Mouse (Mus musculus): ENCODE measurements around the gene Ncam2.

The Ncam2 gene

DNA sequence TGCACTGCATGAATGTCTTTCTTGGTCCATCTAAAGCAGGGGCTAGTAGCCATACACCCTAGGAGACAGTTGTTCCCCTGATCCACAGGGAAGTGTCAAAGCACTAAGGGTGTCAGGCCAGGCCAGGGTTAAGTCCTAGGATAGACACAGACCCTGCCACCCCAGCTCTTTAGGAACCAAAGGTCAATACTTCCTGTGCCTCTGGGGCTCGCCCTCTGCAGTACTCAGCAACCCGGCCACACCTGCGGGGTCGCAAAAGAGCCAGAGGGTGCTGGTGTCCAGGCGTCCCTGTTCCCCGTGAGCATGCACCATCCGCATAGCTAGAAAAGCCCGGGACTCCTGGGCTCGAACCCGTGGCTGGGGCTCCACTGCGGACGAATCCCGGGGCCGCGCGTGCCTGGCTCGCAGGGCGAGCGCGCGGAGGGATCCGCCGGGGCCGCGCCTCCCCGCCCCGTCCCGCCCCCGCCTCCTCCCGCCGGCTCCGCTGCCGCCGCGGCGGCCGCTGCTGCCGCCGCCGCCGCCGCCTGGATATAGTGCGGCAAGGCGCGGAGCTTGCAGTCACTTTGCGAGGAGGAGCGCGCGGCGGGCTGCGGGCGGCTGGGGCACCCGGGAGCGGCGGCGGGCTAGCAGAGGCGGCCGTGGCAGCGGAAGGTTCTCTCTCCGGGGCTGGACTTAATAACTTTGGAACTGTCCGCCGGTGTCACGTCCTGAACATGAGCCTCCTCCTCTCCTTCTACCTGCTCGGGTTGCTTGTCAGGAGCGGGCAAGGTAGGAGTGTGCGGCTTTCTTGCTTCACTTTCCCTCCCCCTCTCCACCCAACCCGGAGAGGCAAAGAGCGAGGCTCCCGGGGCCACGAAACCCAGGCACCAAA, at the start of gene Ncam2:
TSS of gene Ncam2 (plus strand) at position 497 of the 871 bp plus-strand sequence.
- DNase-seq, result peak; percentile 87 to 88

DNA sequence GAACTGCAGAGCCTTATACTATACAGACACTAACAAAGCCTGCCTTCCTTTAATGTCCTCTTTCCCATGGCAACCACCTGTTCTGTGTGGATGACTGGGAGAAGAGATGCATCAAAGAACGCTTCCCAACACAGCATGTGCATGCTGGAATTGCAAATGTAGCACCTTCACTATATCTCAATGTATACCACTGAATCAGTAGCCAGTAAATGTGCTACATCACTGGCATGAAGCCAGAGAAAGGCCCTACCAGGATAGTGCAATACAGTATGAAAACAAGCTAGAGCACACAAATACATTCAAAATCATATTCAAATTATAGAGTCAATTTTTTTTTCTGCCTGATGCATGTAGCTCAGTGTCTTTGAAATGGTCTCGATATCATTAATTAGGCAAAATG, 29.7 kb upstream of the Ncam2 start:
- no peak for DNase-seq

DNA sequence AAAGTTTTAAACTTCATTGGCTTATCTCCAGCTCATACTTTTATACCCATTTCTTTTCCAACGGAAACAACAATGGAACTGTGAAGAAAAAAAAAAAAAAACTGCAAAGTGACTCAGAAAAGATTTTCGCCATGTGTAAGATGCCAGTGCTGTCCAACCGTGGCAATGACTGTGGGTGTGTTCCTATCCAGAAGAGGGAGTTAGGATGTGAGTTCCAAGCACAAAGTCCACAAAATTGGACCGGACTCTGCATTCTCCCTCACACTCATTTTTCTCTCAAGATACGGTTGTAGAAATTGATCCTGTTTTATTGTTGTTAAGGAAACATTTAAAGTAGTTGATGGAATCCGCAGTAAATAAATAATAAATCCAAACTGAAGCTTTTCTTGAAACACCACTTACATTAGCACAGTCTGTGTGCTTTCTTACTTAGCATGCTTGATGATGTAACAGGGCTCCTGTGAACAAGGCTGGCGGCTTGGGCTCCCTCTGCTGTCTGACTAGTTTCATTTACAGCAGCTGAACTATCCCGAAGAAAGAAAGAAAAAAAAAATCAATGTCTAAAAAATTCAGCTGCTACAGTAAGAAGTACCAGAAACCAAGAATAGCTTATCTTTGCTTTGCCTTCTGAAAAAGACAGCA, 25.1 kb upstream of the Ncam2 start:
- DNase-seq, result peak; percentile 77 to 78

DNA sequence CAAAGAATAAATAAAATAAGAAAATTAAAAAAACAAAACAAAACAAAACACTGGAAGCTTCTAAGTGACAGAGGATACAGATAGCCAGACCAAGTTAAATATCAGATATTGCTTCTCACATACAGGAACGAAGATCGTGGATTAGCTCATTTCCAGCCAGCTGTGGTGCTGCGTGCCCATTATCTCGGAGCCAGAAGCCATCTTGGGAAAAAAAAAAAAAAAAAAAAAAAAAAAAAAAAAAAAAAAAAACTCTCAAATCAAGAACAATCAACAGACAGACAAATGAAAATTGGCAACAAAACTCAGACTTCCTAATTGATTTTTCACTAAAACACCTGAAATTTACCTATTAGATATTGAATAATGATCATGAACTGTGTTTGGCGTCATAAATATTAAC, 20.7 kb upstream of the Ncam2 start:
- DNase-seq, result no peak

DNA sequence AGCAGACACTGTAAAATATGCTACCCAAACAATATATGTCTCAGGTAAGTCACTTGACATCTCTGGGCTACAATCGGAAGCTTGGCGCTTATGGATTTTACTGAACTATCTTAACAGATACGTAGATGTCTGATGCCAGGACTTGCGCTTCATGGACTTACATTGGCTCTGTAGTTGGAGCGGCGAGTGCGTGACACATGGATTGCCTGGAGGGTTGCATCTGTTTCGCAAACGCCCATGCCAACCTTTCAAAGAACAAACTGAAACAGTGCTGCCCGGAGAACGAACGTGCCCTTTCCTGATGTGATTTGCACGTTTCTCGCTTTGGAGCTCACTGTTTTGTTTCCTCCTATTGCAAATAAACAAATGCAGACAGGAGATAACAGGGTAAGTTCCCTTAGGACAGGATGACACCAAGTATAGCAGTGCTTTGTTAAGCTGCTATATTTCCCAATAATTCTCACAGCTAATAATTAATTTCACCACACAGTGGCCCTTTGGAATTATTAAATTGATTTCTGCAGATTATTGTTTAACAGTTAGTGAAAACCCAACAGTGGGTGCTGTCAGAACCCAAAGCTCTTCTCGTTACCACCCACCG, 12.8 kb upstream of the Ncam2 start:
- DNase-seq, result peak; percentile 60 to 77

DNA sequence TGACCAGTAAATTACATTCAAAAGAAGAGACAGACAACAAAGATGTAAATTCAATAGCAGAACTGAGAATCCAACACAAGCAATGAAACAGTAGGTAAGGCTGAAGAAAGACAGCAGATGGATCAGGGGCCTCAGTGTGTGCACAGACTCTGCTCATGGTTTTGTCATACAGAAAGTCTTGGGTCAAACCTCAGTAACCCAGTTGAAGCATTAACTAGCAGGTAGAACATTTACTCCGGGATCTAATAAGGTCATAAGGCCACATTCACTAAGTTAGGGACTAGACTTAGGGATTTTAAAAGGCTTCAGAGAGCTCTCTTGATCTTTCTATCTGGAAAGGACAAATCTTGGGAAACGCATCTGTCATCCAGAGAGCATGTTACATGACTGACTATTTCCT, 8.9 kb upstream of the Ncam2 start:
- DNase-seq, result no peak

DNA sequence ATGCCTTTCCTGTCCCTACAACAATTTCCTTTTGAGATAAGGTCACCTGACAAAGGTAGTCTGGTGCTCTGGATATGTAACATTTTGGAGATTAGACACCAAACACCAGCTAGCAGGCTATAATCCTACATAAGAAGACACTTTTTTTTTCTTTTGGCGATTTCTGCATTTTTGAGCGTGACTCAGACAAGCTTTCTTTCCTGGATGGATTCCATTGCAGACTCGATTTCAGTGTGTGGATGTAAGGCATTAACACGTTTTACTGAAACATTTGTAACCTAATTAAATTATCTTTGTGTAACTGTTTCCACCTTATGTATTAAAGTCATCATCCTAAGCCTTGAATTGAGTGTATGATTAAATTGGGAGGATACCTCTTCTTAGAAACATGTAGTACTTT, 7.9 kb upstream of the Ncam2 start:
- DNase-seq, result no peak

DNA sequence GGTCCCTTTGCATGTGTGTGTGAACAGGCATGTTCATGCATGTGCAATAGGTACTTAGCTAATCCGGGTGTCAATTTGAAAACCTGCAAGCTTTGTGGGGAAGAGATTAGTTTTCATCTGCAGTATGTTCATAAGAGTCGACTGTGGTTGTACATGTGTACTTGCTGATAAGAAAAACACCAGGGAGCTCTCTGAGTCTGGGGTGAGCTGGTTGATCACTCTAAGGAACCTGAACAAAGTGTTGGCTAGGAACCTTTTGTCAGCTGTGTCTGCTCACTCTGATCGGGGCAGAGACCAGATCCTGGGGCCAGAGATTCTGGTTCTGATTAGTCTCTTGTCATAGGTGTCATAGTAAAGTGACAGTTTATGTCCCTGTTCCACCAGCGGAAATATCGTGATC, 1.0 kb upstream of the Ncam2 start:
- DNase-seq, result no peak

DNA sequence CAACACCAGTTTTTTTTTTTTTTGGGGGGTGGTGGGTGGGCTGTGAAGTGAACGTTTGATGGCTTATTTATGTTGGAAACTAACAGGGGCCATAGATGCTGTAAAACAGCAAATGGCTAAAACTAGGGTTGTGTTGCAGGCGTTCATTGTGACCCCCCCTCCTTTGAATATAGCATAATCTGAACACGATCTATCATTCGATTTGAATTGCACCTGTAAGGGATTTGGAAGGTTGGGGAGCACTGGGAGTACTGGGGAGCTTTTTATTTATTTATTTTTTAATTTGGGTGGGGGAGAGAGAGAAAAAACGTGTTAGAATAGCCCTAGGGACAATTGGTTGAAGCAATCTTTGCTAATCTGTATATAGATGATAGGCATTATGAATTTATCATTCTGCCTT, 974 bp downstream of the Ncam2 start:
- DNase-seq, result peak; percentile 4 to 13

DNA sequence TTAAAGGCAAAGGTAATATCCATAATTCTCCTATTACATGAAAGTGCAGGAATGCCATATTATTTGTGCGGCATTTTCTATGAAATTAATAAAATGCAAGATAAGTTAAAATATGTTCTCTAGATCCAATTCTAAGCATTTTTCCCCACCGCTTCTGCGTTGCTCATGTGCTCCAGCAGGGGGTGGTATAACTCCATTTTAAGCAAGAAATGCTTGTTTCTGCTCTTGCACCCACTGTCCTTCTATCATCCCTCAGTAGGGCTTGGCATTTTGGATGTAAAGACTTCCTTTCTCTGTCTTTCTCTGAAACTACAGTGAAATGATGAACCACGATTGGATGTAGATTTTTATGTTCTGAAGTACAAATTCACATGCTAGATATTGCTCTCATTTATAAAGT, 1.5 kb downstream of the Ncam2 start:
- DNase-seq, result peak; percentile 81 to 87

DNA sequence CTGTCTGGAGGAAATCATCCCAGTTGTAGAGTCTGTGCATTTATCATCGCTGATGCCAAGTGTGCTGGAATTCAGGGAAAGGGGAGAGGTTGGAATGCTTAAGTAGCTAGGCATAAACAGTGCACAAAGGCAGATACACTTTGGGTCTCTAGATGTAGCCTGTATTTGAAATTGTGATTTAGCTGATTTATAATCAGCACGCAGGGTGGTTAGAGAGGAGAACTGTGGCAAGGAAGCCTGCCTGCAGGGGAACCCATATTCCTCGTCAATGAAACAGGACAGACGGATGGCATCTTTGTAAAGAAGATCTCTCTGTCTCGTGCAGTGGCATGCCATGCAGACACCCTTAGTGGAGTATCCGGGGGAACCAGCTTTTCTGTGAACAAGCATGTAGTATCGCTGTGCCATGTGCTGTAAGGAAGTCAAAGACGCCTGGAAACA, 2.2 kb downstream of the Ncam2 start:
- DNase-seq, result peak; percentile 21 to 24

DNA sequence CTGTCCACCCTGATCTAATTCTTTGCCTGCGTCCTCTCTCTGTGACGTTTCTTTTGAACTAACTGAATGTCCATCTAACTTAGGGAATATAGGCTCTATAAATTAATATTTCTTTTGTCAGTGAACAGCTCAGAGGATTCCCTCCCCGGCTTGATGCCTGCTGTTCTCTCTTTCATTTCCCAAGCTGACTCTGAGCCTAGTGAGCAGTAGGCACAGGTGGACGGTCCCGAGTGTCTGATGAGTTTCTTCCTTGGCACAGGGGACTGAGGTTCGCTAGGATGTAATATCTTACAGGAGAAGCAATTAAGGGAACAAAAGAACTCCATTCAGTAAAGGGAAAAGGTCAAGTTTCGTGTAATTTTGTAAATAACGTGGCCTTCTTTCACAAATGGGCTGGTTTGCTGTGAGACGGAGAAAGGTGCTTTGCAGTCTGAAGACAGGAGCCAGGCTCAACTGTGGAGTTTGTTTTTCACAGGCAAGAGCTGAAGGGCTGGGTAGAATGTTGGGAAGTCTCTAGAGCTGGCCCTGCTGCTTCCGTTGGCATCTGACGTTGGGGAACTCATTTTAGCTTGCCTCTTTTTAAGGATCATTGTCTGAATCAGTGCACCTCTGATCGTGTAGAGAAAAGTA, 4.0 kb downstream of the Ncam2 start:
- peak; percentile 10 to 11 for DNase-seq

DNA sequence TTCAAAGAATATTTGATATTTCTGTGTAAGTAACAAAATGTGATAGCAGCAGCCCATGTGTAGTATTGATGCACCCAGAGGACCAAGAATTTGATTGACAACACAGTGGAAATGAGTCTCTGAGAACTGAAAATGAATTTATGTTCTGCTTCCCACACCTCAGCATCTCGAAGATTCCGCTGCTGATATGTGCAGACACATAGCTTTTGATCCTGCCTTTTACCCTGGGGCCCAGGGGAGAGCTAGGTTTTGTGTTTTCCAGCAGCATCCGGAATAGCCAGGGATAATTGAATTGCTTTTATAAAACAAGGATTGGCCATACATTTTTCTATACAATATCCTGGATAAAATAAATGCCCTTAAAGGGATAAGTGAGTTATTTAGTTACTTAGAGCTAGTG, 20.7 kb downstream of the Ncam2 start:
- no peak for DNase-seq

DNA sequence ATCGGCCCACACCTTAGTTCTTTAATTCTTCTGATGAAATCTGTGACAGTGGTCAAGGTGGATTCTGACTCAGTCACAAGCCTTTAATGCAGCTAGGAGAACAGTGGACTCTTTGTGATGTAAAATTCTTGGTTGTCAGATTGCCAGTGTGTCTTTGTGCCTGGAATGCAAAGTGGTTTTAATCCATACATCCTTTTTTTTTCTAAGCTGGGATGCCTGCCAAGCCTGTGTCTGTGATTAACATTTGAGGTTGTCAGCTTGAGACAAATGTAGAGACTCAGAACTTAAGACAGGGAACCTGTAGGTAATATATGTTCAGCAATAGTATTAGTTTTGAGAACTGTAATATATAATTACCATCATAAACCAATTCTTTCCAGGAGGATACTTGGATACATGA, 23.3 kb downstream of the Ncam2 start:
- peak; percentile 7 to 13 for DNase-seq

DNA sequence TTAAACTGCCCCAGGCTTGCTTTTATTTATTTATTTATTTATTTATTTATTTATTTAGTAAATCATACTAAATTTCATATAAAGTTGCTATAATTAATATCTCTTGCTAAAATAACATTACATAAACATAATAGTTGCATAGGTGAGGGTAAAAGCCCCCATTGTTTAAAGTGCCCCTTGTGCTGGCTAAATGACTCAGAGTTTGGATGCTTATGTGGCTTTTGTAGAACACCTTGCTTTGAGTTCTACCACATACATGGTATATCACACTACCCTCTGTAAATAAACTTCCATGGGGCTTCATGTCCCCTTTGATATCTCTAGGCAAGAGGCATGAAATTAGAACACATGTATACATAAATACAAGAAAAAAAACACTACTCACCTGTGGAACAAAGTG, 23.8 kb downstream of the Ncam2 start:
- no peak for DNase-seq

DNA sequence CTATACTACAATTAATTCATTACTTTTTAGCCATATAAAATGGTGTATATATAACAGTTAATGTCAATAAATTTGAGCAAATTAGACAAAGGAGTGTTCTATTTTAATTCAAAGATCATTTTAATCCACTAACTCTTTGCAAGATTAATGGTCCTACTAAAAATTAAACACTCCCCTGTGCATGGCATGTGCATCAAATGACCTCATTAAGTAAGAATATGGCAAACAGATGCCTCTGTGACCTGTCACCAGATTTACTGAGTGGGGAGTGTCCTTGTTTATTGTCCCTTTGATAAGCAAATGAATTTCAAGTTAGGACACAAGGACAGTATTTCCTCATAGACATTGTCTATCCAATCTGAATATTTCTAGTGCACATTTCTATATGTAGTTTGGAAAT, 54.4 kb downstream of the Ncam2 start:
- no peak for DNase-seq

DNA sequence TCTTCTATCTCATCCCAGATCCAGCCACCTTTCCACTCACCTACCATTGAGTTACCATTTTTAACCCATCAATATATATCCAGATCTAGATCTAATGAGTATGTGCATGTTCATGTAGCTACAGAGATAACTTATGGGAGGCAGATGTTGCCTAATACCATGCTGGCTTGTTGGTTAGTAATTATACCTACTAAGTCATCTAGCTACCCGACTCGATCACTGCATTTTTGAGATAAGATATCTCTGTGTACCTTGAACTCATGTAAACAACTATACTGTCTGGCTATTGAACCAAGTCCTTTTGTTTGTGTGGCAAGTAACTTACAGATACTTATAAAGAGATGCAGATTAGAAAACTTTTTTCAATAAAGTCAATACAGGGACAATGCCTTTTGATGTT, 59.9 kb downstream of the Ncam2 start:
- DNase-seq, result no peak

DNA sequence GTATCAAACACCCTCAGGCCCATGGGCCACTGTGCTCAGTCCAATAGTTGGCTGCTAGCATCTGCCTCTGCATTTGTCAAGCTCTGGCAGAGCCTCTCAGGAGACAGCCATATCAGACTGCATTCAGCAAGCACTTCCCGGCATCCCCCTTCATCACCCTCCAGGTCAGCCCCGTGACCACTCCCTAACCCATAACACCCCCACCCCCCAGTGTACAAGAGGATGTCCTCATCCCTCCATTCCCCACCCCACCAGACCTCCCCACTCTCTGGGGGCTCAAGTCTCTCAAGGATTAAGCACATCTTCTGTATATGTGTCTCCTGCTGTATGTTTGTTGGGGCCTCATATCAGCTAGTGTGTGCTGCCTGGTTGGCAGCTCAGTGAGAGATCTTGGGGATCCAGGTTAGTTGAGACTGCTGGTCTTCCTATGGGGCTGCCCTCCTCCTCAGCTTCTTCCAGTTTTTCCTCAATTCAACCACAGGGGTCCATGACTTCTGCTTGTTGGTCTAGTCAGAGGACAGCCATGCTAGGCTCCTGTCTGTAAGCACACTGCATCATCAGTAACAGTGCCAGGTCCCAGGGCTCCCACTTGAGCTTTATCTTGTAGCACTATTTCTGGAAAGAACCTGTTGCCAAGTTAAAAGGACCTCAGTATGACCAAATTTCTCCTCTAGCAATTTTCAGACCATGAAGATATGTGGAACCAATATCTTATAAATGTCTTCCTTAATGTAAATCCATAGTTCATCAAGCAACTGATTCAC, 73.3 kb downstream of the Ncam2 start:
- no peak for DNase-seq

DNA sequence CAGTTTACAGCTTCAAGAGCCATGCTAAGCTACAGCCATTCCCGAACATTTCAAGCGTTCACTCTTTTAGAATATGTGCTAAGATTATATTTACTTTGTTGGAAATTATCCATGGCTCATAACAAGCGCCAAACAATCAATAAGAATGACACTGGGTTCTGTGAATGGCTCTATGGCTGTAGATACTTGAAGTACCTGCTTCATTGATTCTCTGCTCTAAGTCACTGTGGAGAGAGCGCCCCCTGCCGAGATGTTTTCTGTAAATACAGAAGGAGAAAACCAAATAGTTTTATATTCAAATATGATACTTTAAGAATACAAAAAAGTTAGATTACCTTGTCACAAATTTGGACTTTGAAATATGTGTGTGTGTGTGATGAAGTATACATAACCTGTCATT, 83.7 kb downstream of the Ncam2 start:
- DNase-seq, result peak; percentile 81 to 82

DNA sequence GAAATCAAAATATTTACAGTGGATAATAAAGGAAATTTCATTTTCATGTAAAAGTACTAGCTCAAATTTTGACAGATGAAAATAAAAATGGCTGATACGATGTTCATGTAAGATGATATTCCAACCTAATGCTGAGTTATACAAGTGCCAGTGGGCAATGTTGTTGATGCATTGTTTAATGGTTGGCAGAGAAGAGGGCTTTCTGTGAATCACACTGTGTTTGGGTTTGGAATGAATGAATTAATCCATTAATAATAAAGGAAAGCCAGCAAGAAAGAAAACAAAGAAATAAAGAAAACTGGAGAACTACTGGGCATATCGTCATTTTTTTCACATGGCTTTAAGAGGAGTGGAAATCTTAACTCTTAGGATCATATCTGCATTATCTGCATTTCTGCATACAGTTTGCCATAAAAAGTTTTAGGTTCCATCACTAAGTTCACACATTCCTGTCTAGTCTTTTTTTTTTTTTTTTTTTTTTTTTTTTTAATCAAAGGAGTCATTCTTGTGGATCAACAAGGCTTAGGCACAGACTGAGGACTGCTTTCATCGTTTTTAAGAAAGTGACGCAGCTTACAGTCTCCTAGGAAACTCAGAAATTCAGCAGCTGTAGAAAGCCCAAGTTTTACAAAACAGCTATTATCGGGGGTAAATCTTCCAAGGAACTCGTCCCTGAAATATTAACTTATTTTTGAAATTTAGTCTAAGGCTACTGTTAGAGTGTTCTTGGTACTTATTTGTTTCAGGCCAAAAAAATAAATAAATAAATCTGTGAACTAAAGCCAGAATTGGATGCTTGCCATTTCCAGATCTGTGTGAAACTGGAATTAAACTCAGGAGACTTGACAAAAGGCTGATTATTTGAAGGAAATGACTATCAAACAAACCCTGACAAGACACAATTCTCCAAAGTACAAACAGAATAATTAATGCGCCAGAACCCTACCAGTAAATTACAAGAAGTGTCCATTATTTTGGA, 84.7 kb downstream of the Ncam2 start:
- peak in 1 of 2 experiments; percentile 15 for DNase-seq

DNA sequence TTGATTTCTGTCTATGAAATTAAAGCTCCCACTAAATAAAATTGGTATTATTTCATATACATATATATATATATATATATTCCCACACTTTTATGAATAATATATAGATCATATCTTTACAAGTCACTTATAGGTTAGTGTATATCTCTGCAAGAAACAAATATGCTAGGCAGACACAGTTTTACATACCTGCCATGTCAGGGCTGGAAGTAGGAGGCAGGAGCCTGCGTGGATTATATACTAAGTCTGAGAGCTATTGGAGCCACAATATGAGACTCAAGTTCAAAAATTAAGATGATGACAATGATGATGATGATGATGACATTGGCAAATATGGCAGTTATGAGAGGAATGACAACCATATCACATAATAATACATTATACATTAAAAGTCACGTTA, 85.4 kb downstream of the Ncam2 start:
- no peak for DNase-seq
